Mouse (Mus musculus) MEL (cell line): Measurements from ENCODE around the gene Dqx1. TPM values are rescaled to one million over a fixed set of nuclear protein-coding genes. Genes with fewer than 3 reads are reported as not detected.
A peak's percentile ranks its signal among the peaks of the same experiment; 100 is the strongest.

Source experiments
- DNase-seq: peaks from one replicate; pipeline ENCODE4 v3.0.0; 2011; ENCODE audit warnings: low read depth, low spot score
- H3K27ac ChIP-seq: 2 replicates; pipeline ENCODE4 v1.5.1; 2012; ENCODE audit warnings: low read depth, mild to moderate bottlenecking, control low read depth, low read length, moderate library complexity; ENCODE audit not compliant: control insufficient read depth
- H3K27me3 ChIP-seq, 2 experiments: fragments of 150-350 bp in 1 of 2; sonication (generic) in 1 of 2; 2 replicates each; pipeline ENCODE4 v1.6.1; 2012; ENCODE audit warnings: low read length in 2 of 2, mild to moderate bottlenecking in 2 of 2, improper control_type of control experiment in 1 of 2, moderate library complexity in 1 of 2; ENCODE audit not compliant: insufficient read depth in 2 of 2, control insufficient read depth in 1 of 2
- H3K36me3 ChIP-seq, 2 experiments: 2 replicates each; pipeline ENCODE4 v1.6.1; 2012 to 2014; ENCODE audit warnings: low read length in 2 of 2, improper control_type of control experiment in 1 of 2, inconsistent platforms in 1 of 2, mild to moderate bottlenecking in 1 of 2; ENCODE audit not compliant: insufficient read depth in 2 of 2, control insufficient read depth in 1 of 2
- H3K4me1 ChIP-seq, 2 experiments: fragments of 150-350 bp in 1 of 2; sonication (generic) in 1 of 2; 2 replicates each; pipeline ENCODE4 v1.6.1; 2012; ENCODE audit warnings: low read length in 2 of 2, improper control_type of control experiment in 1 of 2, mild to moderate bottlenecking in 1 of 2; ENCODE audit not compliant: insufficient read depth in 2 of 2, control insufficient read depth in 1 of 2
- H3K4me3 ChIP-seq, 2 experiments: fragments of 150-350 bp in 1 of 2; sonication (generic) in 1 of 2; 2 replicates each; pipeline ENCODE4 v1.5.1; 2012; ENCODE audit warnings: low read depth in 2 of 2, low read length in 2 of 2, mild to moderate bottlenecking in 2 of 2, moderate library complexity in 2 of 2, control low read depth in 1 of 2, improper control_type of control experiment in 1 of 2; ENCODE audit not compliant: control insufficient read depth in 1 of 2, insufficient read depth in 1 of 2
- H3K79me2 ChIP-seq: 2 replicates; pipeline ENCODE4 v1.6.1; 2012; ENCODE audit warnings: mild to moderate bottlenecking, low read length, moderate library complexity; ENCODE audit not compliant: control insufficient read depth, poor library complexity, insufficient read depth
- H3K9ac ChIP-seq: 2 replicates; pipeline ENCODE4 v1.6.1; 2012; ENCODE audit warnings: low read depth, mild to moderate bottlenecking, control low read depth, low read length, moderate library complexity; ENCODE audit not compliant: control insufficient read depth, poor library complexity, severe bottlenecking
- H3K9me3 ChIP-seq: fragments of 150-350 bp; sonication (generic); replicated peaks from 2 replicates; pipeline ENCODE4 v1.6.1; 2012; ENCODE audit warnings: mild to moderate bottlenecking, low read length, improper control_type of control experiment, moderate library complexity; ENCODE audit not compliant: insufficient read depth
- CHD2 ChIP-seq: IDR thresholded peaks from 2 replicates; pipeline ENCODE4 v1.6.1; 2011; ENCODE audit warnings: low read length, improper control_type of control experiment
- CTCF ChIP-seq, 3 experiments: IDR thresholded peaks in 2 of 3; conservative IDR thresholded peaks in 1 of 3; 2 replicates each; pipeline ENCODE4 v1.5.1; 2011 to 2012; ENCODE audit warnings: low read length in 3 of 3, low read depth in 2 of 3, mild to moderate bottlenecking in 2 of 3, improper control_type of control experiment in 1 of 3, inconsistent platforms in 1 of 3, mixed read lengths in 1 of 3, moderate library complexity in 1 of 3; ENCODE audit not compliant: control insufficient read depth in 1 of 3, insufficient read depth in 1 of 3, poor library complexity in 1 of 3, severe bottlenecking in 1 of 3
- ELF1 ChIP-seq: IDR thresholded peaks from 2 replicates; pipeline ENCODE4 v1.6.1; 2014; ENCODE audit warnings: low read depth, mild to moderate bottlenecking, inconsistent platforms, low read length, improper control_type of control experiment, moderate library complexity
- ETS1 ChIP-seq: IDR thresholded peaks from 2 replicates; pipeline ENCODE4 v1.6.1; 2012; ENCODE audit warnings: low read depth, mild to moderate bottlenecking, inconsistent platforms, low read length, improper control_type of control experiment, moderate library complexity
- GABPA ChIP-seq: IDR thresholded peaks from 2 replicates; pipeline ENCODE4 v1.6.1; 2012; ENCODE audit warnings: low read depth, mild to moderate bottlenecking, inconsistent platforms, low read length, improper control_type of control experiment, moderate library complexity
- GATA1 ChIP-seq: IDR thresholded peaks from 2 replicates; pipeline ENCODE4 v1.6.1; 2011; ENCODE audit warnings: low read depth, low read length, improper control_type of control experiment
- HCFC1 ChIP-seq: IDR thresholded peaks from 2 replicates; pipeline ENCODE4 v1.6.1; 2012; ENCODE audit warnings: low read depth, mild to moderate bottlenecking, inconsistent platforms, low read length, improper control_type of control experiment, moderate library complexity
- KAT2A ChIP-seq: conservative IDR thresholded peaks from 2 replicates; pipeline ENCODE4 v1.6.1; 2012; ENCODE audit warnings: low read depth, low read length, improper control_type of control experiment, inconsistent platforms
- MAFK ChIP-seq: IDR thresholded peaks from 2 replicates; pipeline ENCODE4 v1.6.1; 2011; ENCODE audit warnings: low read depth, mild to moderate bottlenecking, low read length, improper control_type of control experiment, borderline replicate concordance
- MAX ChIP-seq: IDR thresholded peaks from 2 replicates; pipeline ENCODE4 v1.6.1; 2011; ENCODE audit warnings: low read length, improper control_type of control experiment
- MEF2A ChIP-seq: IDR thresholded peaks from 2 replicates; pipeline ENCODE4 v1.6.1; 2014; ENCODE audit warnings: low read depth, mild to moderate bottlenecking, inconsistent platforms, low read length, improper control_type of control experiment; ENCODE audit not compliant: poor library complexity, insufficient replicate concordance, severe bottlenecking; ENCODE audit errors: extremely low read depth
- MXI1 ChIP-seq: IDR thresholded peaks from 2 replicates; pipeline ENCODE4 v1.6.1; 2011; ENCODE audit warnings: mild to moderate bottlenecking, low read depth, low read length, improper control_type of control experiment
- MYB ChIP-seq: IDR thresholded peaks from 2 replicates; pipeline ENCODE4 v1.6.1; 2011; ENCODE audit warnings: mild to moderate bottlenecking, low read depth, low read length, improper control_type of control experiment
- NRF1 ChIP-seq: IDR thresholded peaks from 2 replicates; pipeline ENCODE4 v1.6.1; 2014; ENCODE audit warnings: low read depth, mild to moderate bottlenecking, inconsistent platforms, low read length, improper control_type of control experiment, moderate library complexity; ENCODE audit not compliant: poor library complexity, insufficient read depth, severe bottlenecking
- POLR2AphosphoS2 ChIP-seq: IDR thresholded peaks from 2 replicates; pipeline ENCODE4 v1.6.1; 2011; ENCODE audit warnings: low read length, improper control_type of control experiment
- RAD21 ChIP-seq: IDR thresholded peaks from 2 replicates; pipeline ENCODE4 v1.6.1; 2011; ENCODE audit warnings: mild to moderate bottlenecking, low read depth, low read length, improper control_type of control experiment
- RCOR1 ChIP-seq: IDR thresholded peaks from 2 replicates; pipeline ENCODE4 v1.6.1; 2012; ENCODE audit warnings: low read depth, mild to moderate bottlenecking, inconsistent platforms, low read length, improper control_type of control experiment
- SMC3 ChIP-seq: IDR thresholded peaks from 2 replicates; pipeline ENCODE4 v1.6.1; 2011; ENCODE audit warnings: low read depth, low read length, improper control_type of control experiment
- TBP ChIP-seq: IDR thresholded peaks from 2 replicates; pipeline ENCODE4 v1.8.0; 2011; ENCODE audit warnings: low read depth, low read length, improper control_type of control experiment
- TCF12 ChIP-seq: IDR thresholded peaks from 2 replicates; pipeline ENCODE4 v1.6.1; 2014; ENCODE audit warnings: low read depth, mild to moderate bottlenecking, inconsistent platforms, low read length, improper control_type of control experiment, moderate library complexity
- UBTF ChIP-seq: IDR thresholded peaks from 2 replicates; pipeline ENCODE4 v1.6.1; 2012; ENCODE audit warnings: low read depth, mild to moderate bottlenecking, inconsistent platforms, low read length, improper control_type of control experiment, moderate library complexity, borderline replicate concordance; ENCODE audit not compliant: insufficient read depth
- USF1 ChIP-seq: IDR thresholded peaks from 2 replicates; pipeline ENCODE4 v1.6.1; 2014; ENCODE audit warnings: low read depth, mild to moderate bottlenecking, inconsistent platforms, low read length, improper control_type of control experiment, moderate library complexity
- ZC3H11A ChIP-seq: IDR thresholded peaks from 2 replicates; pipeline ENCODE4 v1.6.1; 2012; ENCODE audit warnings: low read depth, mild to moderate bottlenecking, inconsistent platforms, low read length, improper control_type of control experiment
- ZMIZ1 ChIP-seq: IDR thresholded peaks from 2 replicates; pipeline ENCODE4 v1.6.1; 2012; ENCODE audit warnings: low read depth, mild to moderate bottlenecking, inconsistent platforms, low read length, improper control_type of control experiment, moderate library complexity
- polyA plus RNA-seq, 2 experiments: library from polyadenylated mRNA; stranded (reverse) in 1 of 2; unstranded in 1 of 2; fragments of >175 nt in 1 of 2; fragments of >200 nt in 1 of 2; gene quantifications; 2 replicates each; pipeline versions ENCODE4 v1.2.1 to v1.2.4; 2012; ENCODE audit warnings: low replicate concordance in 2 of 2, low read depth in 1 of 2; ENCODE audit not compliant: insufficient read length in 2 of 2, insufficient read depth in 1 of 2, missing spikeins in 1 of 2
- total RNA-seq: library from RNA; depleted of rRNA; stranded (reverse); fragments of 300-350 nt; gene quantifications from 2 replicates; pipeline ENCODE4 v1.2.3, GENCODE M21; 2012

Dqx1 gene
- total and polyA plus RNA-seq, 3 experiments = 1.3 to 3.4 TPM; not detected in 1

DNA sequence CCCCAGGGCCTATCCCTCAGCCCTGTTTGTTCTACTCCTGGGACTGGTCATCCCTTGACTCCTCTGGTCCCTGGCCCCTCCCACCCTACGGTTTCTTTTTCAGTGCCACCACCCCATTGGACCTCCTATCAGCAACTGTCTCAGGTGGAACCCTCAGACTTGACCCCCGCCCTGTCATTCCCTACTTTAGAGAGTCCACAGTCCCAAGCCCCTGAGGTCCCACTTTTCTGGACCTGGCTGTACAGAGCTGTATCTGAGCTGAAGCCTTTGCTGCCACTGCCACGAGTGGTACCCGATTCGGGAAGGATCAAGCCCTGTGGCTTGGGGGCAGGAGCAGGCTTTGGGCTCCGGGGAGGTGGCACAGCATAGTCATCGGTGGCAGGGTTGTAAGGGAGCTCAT, 26.5 kb upstream of the Dqx1 start:
- Histone ChIP-seq H3K4me1 (peaks cover 0 to 5% of the 10 kb centered on the region in 2 experiments; a peak in 2 of 4 replicates), H3K9me3 (no peaks in the 10 kb centered on the region), H3K27ac (no peak overlapping the region), H3K36me3 (peaks cover 0 to 4% of the 10 kb centered on the region in 2 experiments; a peak in 2 of 4 replicates), H3K79me2 (peaks cover 9% of the 10 kb centered on the region), H3K4me3 (no peak overlapping the region), H3K9ac (no peak overlapping the region), H3K27me3 (no peaks in the 10 kb centered on the region; a peak in 1 of 4 replicates)
- no peak for DNase-seq
- TF ChIP-seq MXI1 (no peak), ZMIZ1 (no peak), UBTF (no peak), USF1 (no peak), MAX (no peak), ETS1 (no peak), GATA1 (no peak), TBP (no peak), ZC3H11A (no peak), SMC3 (no peak), KAT2A (no peak), MAFK (no peak), MEF2A (no peak), NRF1 (no peak), CTCF (IDR thresholded peaks at IDR 0.05 in 2 of 3, conservative IDR thresholded peaks at IDR 0.05 in 1 of 3; ENCODE audit: control insufficient read depth in 1 of 3, insufficient read depth in 1 of 3, low read depth in 2 of 3, low read length in 3 of 3, poor library complexity in 1 of 3, severe bottlenecking in 1 of 3) (no peak), CHD2 (no peak), POLR2AphosphoS2 (no peak)

DNA sequence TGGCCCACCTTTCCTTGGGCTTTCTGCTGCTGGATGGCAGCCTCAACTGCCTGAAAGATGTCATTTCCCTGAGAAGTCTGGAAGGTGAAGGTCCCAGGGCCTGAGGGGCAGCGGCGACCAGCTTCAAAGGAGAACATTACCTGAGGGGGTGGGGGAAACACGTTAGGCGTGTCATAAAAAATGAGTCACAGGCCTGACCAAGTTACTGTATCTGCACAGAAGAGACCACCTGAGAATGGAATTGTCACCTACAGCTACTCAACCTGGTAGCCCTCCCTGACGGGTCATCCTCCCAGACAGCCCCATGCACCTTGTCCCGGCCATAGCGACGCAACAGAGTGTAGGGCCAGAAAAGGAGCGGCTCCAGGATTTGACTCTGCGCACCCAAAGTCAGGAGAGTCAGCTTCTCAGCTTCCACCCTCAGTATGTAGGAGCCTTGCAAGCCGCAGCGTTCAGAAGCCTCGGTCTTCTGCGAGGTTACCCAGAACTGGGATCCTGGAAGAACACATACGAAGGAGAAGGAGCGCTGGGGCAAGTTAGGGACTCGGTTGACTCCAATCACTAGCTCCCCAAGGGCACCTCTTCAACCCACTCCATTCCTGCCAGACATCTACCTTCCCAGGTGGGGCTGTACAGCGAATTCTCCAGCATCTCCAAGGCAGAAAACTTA, 25.6 kb upstream of the Dqx1 start:
- TF ChIP-seq RCOR1 (no peak), CTCF (IDR thresholded peaks at IDR 0.05 in 2 of 3, conservative IDR thresholded peaks at IDR 0.05 in 1 of 3; ENCODE audit: control insufficient read depth in 1 of 3, insufficient read depth in 1 of 3, low read depth in 2 of 3, low read length in 3 of 3, poor library complexity in 1 of 3, severe bottlenecking in 1 of 3) (no peak), HCFC1 (no peak), ELF1 (no peak), TBP (no peak), MAX (no peak), TCF12 (no peak), POLR2AphosphoS2 (no peak), MYB (no peak), NRF1 (no peak), RAD21 (no peak), GABPA (no peak)
- TF ChIP-seq, all 39 proteins: peak for 0
- Histone ChIP-seq H3K27me3 (no peaks in the 10 kb centered on the region; a peak in 1 of 4 replicates), H3K4me1 (peaks cover 0 to 5% of the 10 kb centered on the region in 2 experiments; a peak in 2 of 4 replicates), H3K27ac (no peak overlapping the region), H3K36me3 (peaks cover 0 to 4% of the 10 kb centered on the region in 2 experiments; a peak in 2 of 4 replicates), H3K9ac (peak overlapping the region; percentile 96), H3K79me2 (peaks cover 9% of the 10 kb centered on the region), H3K9me3 (no peaks in the 10 kb centered on the region), H3K4me3 (peak overlapping the region; percentile 94 to 98)
- no peak for DNase-seq
